Mouse (Mus musculus) intestine, embryonic 14.5 days (tissue): Measurements from ENCODE around the gene Rnasel. TPM values are rescaled to one million over a fixed set of nuclear protein-coding genes. Genes with fewer than 3 reads are reported as not detected.

Experiments used
- ATAC-seq: fragments of 200-750 bp; cut with Nextera tagmentation; replicated peaks from 2 replicates; pipeline ENCODE4 v1.8.0; 2017; ENCODE audit warnings: low read depth, moderate number of reproducible peaks, moderate TSS enrichment, moderate library complexity; ENCODE audit not compliant: low FRiP score, low TSS enrichment
- DNase-seq: peaks from one replicate; pipeline ENCODE4 v3.0.0-alpha.2; 2018; ENCODE audit warnings: low spot score
- H3K27ac ChIP-seq: fragments of 300-500 bp; sonication (generic); 2 replicates; pipeline ENCODE4 v1.5.1; 2014; ENCODE audit warnings: low read depth, mild to moderate bottlenecking, control low read depth
- H3K27me3 ChIP-seq: fragments of 300-500 bp; sonication (generic); replicated peaks from 2 replicates; pipeline ENCODE4 v1.6.1; 2014; ENCODE audit warnings: low read length, control low read depth; ENCODE audit not compliant: control insufficient read depth, insufficient read depth
- H3K36me3 ChIP-seq: fragments of 300-500 bp; sonication (generic); 2 replicates; pipeline ENCODE4 v1.6.1; 2014; ENCODE audit warnings: low read length, control low read depth; ENCODE audit not compliant: control insufficient read depth, insufficient read depth
- H3K4me1 ChIP-seq: fragments of 300-500 bp; sonication (generic); replicated peaks from 2 replicates; pipeline ENCODE4 v1.6.1; 2014; ENCODE audit warnings: low read length, control low read depth, mixed read lengths; ENCODE audit not compliant: control insufficient read depth, insufficient read depth
- H3K4me2 ChIP-seq: fragments of 300-500 bp; sonication (generic); 2 replicates; pipeline ENCODE4 v1.6.1; 2014; ENCODE audit warnings: low read length
- H3K4me3 ChIP-seq: fragments of 300-500 bp; sonication (generic); 2 replicates; pipeline ENCODE4 v1.5.1; 2014; ENCODE audit warnings: low read depth, low read length, control low read depth, mixed read lengths
- H3K9ac ChIP-seq: fragments of 300-500 bp; sonication (generic); 2 replicates; pipeline ENCODE4 v1.6.1; 2014; ENCODE audit warnings: mild to moderate bottlenecking, low read length
- H3K9me3 ChIP-seq: fragments of 300-500 bp; sonication (generic); 2 replicates; pipeline ENCODE4 v1.6.1; 2016; ENCODE audit warnings: low read length, control low read depth; ENCODE audit not compliant: control insufficient read depth
- WGBS: fragments of 180-500 bp; shearing (Covaris S2); extraction: QIAGEN DNeasy Blood & Tissue Kit; methylation state at CpG from one replicate; pipeline ENCODE4 v1.1.7; 2014; 5-methylcytosine and 5-hydroxymethylcytosine counted together
- polyA plus RNA-seq: library from polyadenylated mRNA; unstranded; fragments of >200 nt; fragmentation: Nextera tagmentation; extraction: Ambion mirVana; gene quantifications from 2 replicates; pipeline ENCODE4 v1.2.1, GENCODE M21; 2014

Gene Rnasel
- polyA plus RNA-seq, 1 experiment from 2014 or later, result 15.8 TPM

DNA sequence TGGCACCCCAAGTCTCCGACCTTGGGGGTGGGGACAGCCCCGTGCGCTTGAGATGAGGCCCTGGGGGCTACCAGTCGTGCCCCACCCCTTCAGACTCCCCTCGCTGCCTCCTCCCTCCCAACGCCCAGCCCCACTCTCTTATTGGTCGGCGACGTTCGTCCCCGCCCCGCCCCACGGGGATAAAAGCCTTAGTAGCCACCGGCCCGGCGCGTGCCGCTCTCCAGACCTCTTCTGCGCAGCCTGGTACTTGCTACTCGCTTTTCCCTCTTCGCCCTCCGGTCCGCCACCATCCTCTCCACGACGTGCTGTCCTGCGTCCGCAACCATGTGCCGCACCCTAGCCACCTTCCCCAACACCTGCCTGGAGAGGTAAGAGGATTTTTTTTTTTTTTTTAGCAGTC lies 9.1 kb upstream of the Rnasel start, which contains the start of gene Rgs16:
TSS of gene Rgs16 (plus strand) at position 205 of the 400 bp plus-strand sequence.
- WGBS, result 2% methylated on average over 28 of the region's 28 CpGs
- H3K9ac ChIP-seq, result 0 out of 2 replicates have a peak within 1 kb of the TSS, but pooled peaks have one; percentile 30
- H3K36me3 ChIP-seq, result no peaks in the 10 kb centered on the region
- no peaks in the 10 kb centered on the region for H3K9me3 ChIP-seq
- peaks cover 48% of the 10 kb centered on the region for H3K27me3 ChIP-seq
- DNase-seq (peak; percentile 74), ATAC-seq (peak; percentile 76)
- H3K27ac ChIP-seq, result no peak within 1 kb of the TSS
- peak within 1 kb of the TSS; percentile 40 for H3K4me3 ChIP-seq
- peak within 1 kb of the TSS; percentile 68 for H3K4me2 ChIP-seq
- H3K4me1 ChIP-seq, result peaks cover 5% of the 10 kb centered on the region; the same call in 1 of the 2 replicates

DNA sequence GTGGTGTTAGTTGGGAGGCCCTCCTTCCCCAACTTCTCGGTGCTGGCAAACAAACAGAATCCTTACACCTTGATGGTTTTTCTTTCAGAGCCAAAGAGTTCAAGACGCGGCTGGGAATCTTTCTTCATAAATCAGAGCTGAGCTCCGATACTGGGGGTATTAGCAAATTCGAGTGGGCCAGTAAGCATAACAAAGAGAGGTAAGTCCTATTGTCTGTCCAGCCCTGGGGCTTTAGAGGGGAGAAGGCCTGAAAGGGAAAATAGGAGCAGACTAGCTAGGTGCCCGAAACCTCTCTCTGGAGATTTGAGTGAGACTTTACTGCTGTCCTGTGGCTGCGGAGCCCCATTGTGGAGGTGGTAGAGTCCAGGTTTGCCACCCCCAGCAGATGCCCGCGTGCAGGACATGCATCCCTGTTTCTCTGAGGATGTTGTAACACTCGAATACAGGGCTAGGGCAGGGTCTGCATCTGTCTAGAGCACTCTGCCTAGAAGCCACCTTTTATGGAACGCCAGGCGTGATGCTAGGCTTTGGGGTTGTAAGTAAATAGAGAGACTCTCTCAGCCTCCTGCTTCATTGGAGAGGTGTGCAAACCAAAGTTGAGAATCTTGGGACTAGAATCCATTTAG lies 8.3 kb upstream of the Rnasel start:
- peak overlapping the region; percentile 68 for H3K4me2 ChIP-seq
- peaks cover 47% of the 10 kb centered on the region for H3K27me3 ChIP-seq
- no peak for DNase-seq
- 40% methylated on average over 12 of the region's 12 CpGs for WGBS
- H3K27ac ChIP-seq, result no peak overlapping the region
- no peaks in the 10 kb centered on the region for H3K9me3 ChIP-seq
- H3K4me3 ChIP-seq, result peak overlapping the region; percentile 40
- H3K4me1 ChIP-seq, result peaks cover 5% of the 10 kb centered on the region; the same call in 1 of the 2 replicates
- no peaks in the 10 kb centered on the region for H3K36me3 ChIP-seq
- 0 out of 2 replicates have a peak overlapping the region, but pooled peaks have one; percentile 30 for H3K9ac ChIP-seq
- ATAC-seq, result no peak

DNA sequence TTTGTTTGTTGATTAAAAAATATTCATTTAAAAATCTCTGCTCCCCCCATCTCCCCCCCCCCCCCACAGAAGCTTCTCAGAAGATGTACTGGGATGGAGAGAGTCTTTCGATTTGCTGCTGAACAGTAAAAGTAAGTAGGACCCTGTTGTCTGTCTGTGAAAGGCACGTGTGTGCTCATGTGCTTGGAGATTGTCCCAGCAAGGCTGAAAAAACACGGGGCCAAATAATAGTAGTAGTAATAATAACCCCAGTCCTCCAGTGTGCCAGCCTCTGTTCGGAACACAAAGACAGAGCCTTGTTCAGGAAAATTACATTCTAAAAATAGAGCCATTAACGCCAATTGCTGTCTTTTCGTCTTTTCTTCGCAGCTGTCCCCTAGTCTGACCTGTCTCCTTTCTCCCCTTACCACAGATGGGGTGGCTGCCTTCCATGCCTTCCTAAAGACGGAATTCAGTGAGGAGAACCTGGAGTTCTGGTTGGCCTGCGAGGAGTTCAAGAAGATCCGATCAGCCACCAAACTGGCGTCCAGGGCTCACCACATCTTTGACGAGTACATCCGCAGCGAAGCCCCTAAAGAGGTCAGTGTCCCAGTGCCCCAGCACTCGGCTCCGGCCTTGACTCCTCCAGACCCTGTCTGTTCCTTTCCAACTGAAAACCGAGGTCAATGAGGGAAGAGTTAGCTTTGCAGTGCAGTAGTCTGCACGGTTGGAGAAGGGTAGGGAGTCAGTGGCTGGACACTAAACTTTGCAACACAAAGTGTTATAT lies 7.5 kb upstream of the Rnasel start:
- 71% methylated on average over 18 of the region's 18 CpGs for WGBS
- peak overlapping the region; percentile 40; the same call in 1 of the 2 replicates for H3K4me3 ChIP-seq
- DNase-seq, result no peak

DNA sequence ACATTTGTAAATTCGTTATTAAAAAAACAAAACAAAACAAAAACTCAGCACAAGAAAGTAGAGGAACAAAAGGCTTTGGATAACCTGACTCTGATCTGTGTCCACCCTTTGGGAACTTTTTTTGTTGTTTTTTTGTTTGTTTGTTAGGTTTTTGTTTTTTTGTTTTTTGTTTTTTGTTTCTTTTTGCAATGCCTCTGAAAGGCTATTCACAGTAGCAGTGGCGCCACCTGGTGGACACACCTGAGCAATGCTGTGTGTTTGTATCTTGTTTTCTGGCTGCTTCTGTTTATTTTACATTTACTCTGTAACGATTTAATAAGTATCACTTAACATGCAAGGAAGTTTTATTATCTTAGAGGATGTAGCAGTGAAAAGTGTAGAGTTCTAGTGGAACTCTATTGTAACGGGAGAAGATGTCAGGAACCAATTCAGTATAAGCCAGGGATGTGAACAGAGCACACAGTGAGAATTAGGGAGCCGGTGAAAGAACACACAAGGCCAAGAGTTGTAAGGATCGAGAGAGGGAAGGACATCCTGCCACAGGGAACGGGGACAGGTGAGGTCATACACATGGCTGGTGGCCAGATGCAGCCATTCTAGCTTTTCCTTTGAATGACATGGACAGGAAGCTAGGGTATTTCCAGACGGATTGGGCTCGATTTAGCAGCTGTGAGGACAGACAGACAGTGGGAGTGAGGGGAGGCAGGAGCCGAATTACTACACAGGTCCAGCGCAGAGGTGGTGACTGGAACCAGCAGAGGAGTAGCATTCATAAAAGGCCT lies 6.7 kb upstream of the Rnasel start:
- ATAC-seq (no peak), DNase-seq (peak; percentile 83)
- Histone ChIP-seq H3K9ac (no peak overlapping the region), H3K9me3 (no peaks in the 10 kb centered on the region), H3K4me1 (peaks cover 5% of the 10 kb centered on the region; the same call in 1 of the 2 replicates), H3K27ac (no peak overlapping the region), H3K4me3 (no peak overlapping the region), H3K27me3 (peaks cover 42% of the 10 kb centered on the region), H3K4me2 (0 out of 2 replicates have a peak overlapping the region, but pooled peaks have one; percentile 68), H3K36me3 (no peaks in the 10 kb centered on the region)
- WGBS, result 59% methylated on average over 11 of the region's 11 CpGs

More for the DNA sequence above, 7.5 kb upstream of the Rnasel start:
- H3K4me2 ChIP-seq, result peak overlapping the region; percentile 68
- H3K27ac ChIP-seq, result no peak overlapping the region
- H3K36me3 ChIP-seq, result no peaks in the 10 kb centered on the region
- peaks cover 5% of the 10 kb centered on the region; the same call in 1 of the 2 replicates for H3K4me1 ChIP-seq
- no peaks in the 10 kb centered on the region for H3K9me3 ChIP-seq
- ATAC-seq, result no peak
- H3K27me3 ChIP-seq, result peaks cover 43% of the 10 kb centered on the region
- H3K9ac ChIP-seq, result no peak overlapping the region

DNA sequence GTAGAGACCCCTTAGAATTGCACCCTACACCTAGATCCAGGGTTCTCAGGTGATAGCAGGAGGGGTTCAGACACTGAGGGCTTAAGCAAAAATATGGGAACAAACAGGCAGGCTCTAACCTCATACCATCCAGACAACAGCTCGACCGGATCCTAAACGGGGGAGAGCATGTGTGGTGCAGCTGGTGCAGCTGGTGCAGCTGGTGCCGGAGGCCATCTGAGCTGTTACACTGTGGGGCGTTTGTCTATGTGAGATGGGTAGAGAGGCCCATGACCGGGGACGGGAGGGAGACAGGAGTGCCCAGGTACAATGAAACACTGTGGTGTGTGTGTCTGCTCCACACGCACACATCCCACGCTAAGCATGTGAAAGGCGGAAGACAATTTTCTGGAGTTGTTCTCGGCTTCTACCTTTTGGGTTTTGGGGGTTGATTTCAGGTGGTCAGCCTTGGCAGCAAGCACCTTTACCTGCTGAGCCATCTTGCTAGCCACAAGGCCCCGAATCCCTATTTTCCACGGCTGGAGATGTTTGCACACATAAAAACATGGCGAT lies 3.0 kb upstream of the Rnasel start:
- no peaks in the 10 kb centered on the region for H3K36me3 ChIP-seq
- DNase-seq, result no peak
- peaks cover 9% of the 10 kb centered on the region for H3K27me3 ChIP-seq
- H3K27ac ChIP-seq, result no peak overlapping the region
- 80% methylated on average over 14 of the region's 14 CpGs for WGBS
- H3K4me2 ChIP-seq, result no peak overlapping the region
- H3K9me3 ChIP-seq, result no peaks in the 10 kb centered on the region
- H3K9ac ChIP-seq, result no peak overlapping the region
- H3K4me3 ChIP-seq, result no peak overlapping the region
- peaks cover 18% of the 10 kb centered on the region for H3K4me1 ChIP-seq
- ATAC-seq, result no peak

DNA sequence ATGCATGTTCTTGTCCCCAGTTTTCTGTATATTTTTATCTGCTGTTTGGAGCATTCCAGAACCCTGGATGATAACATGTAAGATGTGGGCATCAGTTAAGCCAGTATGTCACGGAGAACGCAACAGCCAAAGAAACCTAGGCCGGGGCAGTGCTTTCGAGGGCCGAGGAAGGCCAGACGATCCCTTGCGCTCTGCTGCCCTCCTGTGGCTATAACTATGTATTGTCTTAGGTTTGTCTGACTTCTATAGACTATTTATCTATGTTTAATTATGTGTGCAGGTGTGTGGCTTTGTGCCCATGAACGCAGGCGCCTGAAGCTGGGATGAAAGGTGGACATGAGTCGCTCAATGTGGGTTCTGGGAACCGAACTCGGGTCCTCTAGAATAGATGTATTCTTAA lies 2.5 kb upstream of the Rnasel start:
- Histone ChIP-seq H3K4me2 (no peak overlapping the region), H3K27me3 (peaks cover 3% of the 10 kb centered on the region; the same call in 1 of the 2 replicates), H3K9me3 (no peaks in the 10 kb centered on the region), H3K9ac (no peak overlapping the region), H3K27ac (no peak overlapping the region), H3K4me3 (no peak overlapping the region), H3K4me1 (peaks cover 18% of the 10 kb centered on the region), H3K36me3 (no peaks in the 10 kb centered on the region)
- no peak for ATAC-seq
- peak; percentile 87 for DNase-seq
- 6% methylated on average over 12 of the region's 12 CpGs for WGBS

DNA sequence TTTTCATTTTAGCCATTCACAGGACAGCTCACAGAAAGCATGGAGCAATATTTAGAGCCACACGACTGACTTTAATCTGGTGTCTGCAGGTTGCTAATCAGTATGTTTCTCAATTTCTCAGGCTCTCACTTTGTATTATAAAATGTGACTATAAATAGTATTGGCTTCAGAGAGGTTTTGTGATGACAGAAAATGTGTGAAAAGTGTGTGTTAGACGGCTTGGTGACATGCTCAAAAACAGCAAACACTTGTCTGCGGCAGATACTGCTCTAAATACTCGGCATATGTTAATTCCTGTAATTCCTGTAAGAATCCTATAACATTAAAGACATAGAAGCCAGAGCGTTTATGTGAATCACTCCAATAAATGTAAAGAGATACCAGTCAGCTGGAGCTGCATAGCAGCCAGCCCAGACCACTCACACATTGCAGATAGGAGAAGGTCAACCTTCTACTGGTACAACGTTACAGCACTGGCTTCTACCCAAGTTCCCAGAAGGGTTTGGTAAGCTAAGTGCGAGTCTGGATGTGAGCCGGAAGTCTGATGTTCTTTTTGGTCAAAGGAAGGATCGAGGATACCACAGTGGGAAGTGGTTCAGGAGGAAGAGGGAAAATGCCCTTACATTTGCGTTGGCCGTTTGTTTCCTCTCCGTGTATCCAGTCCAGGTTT lies 1.2 kb upstream of the Rnasel start:
- Histone ChIP-seq H3K27ac (peak overlapping the region; percentile 78), H3K36me3 (no peaks in the 10 kb centered on the region), H3K4me3 (no peak overlapping the region), H3K9me3 (no peaks in the 10 kb centered on the region), H3K9ac (no peak overlapping the region), H3K27me3 (no peaks in the 10 kb centered on the region), H3K4me2 (peak overlapping the region; percentile 60; the same call in 1 of the 2 replicates), H3K4me1 (peaks cover 18% of the 10 kb centered on the region)
- DNase-seq (no peak), ATAC-seq (no peak)
- WGBS, result 55% methylated on average over 12 of the region's 12 CpGs
